Mouse (Mus musculus): Measurements from ENCODE around the gene B3gnt6.
A peak's percentile ranks its signal among the peaks of the same experiment; 100 is the strongest.

Gene B3gnt6

DNA sequence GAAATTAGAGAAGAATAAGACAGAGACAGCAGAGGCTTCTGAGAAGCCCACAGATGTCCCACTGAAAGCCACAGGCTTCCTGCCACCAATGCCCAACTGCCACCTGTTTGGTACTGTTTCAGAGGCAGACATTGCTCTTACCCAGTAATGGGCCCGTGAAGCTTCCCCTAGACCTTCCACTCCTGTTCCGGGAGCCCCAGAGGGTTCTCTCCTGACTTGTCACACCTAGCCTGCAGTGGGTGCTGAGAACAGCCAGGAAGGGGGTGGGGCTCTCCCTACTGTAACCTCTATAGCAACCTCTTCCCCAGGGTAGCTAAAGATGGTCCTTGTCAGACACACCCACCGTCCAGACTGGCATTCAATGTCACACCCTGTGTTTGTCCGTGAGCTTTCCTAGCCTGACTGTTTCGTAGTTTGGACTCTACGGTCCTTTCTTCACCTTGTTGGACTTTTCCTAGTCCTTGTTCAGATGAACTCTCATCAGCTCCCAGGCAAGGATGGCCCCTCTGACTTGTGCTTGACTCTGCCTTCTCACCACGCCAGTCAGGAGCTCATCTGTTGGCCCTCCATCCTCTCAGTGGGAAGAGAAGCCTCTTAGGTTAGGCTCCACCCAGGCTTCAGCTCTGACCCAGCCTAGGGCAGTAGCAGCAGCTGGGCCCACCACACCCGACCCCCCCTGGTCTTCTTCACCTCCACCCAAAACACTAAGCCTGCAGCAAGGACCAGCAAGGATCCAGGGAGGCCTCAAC lies 22.8 kb downstream of the B3gnt6 start:
- DNase-seq, result no peak

DNA sequence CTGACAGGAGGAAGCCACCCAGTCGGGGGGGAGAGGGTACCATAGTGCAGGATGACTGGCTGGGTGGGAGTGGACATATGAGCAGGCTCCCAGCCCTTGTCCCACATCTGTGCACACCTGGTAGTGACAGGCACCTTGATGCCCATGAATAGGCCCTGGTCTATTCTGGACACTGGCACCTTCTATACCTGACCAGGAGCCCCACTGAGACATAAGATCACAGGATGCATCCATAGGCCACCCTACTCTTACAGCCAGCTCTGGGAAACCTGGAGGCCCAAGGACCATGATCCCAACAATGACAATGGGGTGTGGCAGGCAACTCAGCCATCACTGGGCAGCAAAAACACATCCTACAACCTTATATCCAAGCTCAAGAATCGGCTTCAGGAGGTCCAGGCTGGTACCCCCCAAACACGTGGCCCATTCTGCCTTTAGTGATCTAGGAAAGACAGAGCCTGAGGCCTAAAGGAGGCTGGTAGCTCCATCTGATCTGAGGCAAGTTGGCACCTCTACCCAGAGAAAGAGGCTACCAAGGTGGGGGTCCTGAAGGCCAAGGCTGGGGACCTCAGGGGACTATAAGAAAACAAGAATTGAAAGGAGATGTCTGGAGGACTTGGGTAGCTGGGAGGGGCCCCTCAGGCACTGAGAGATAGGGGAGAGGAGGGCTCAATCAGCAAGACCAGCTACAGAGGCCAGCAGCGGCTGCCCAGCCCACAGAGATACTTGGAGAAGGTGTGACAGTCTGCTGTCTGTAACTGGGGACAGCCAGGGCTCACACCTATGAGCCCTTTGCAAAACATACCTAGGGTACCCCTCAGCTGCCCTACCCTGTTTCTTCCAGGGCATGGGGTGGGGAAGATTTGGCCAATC lies 24.2 kb downstream of the B3gnt6 start:
- DNase-seq, result no peak

DNA sequence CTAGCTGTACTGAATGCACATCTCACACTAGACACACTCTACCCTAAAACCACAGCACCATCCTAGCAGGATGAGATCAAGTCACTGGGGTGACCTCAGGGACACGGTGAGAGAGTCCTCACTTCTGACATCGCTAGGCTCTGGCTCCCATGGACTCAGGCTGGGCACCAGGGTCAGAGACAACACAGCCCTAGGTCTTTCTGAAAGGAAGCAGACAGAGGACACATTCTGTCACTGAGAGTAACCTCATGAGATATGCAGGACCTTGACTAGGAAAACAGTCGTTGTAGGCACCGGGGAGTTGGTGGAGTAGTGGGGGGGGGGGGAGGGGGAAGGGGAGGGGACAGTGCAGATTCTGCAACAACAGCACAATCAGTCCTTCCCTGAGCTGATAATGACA lies 25.9 kb downstream of the B3gnt6 start:
- DNase-seq, result no peak

DNA sequence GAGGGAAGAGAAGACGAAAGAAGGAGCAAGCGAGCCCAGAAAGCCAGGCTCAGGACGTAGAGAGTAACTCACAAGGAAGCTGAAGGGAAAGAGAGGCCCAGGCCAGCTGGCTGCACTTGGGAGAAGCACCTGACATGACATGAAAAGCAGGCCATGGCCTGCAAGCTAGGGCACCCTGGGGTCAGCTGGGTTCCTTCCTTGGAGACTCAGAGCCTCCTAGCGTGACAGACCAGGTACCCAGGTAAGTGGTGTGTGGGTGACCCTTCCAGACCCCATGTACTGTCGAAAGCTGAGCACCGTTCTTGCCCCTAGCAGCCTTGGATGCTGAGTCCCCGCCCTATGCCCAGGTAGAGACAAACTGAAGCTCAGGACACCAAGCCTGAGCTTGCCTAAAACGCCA lies 26.6 kb downstream of the B3gnt6 start:
- no peak for DNase-seq

DNA sequence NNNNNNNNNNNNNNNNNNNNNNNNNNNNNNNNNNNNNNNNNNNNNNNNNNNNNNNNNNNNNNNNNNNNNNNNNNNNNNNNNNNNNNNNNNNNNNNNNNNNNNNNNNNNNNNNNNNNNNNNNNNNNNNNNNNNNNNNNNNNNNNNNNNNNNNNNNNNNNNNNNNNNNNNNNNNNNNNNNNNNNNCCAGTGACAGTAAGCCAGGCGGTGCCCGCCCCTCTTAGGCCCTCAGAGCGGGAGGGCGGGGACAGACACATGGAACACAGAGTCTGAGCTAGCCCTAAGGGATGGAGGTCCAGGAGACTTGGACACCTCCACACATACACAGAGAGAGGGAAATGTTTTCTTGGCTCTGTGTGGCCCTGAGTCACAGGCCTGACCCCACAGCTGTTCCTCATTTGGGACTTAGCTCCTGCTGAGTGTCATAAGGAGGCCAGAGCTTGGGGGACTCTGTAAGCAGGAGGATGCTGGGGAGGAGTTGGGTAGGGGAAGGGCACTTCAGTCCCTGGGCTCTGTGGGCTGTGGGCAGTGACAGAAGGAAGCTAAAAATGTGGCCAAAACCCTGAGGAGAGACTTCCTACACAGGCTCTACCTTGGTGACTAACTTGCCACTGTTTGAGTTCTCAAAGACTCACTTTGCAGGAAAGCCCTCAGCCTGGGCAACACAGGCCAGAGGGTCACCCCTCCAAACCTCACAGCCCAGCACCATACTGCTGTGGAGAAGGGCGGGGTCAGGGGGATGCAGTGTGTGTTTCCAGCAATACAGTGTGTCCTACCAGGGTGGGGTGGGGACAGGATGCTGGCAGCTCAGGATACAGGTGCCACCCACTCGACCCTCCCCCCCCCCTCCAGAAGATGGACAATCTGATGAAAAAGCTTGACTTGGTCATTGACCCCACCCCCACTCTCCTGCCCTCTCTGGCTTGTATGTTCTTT lies 27.9 kb downstream of the B3gnt6 start:
- DNase-seq, result no peak

DNA sequence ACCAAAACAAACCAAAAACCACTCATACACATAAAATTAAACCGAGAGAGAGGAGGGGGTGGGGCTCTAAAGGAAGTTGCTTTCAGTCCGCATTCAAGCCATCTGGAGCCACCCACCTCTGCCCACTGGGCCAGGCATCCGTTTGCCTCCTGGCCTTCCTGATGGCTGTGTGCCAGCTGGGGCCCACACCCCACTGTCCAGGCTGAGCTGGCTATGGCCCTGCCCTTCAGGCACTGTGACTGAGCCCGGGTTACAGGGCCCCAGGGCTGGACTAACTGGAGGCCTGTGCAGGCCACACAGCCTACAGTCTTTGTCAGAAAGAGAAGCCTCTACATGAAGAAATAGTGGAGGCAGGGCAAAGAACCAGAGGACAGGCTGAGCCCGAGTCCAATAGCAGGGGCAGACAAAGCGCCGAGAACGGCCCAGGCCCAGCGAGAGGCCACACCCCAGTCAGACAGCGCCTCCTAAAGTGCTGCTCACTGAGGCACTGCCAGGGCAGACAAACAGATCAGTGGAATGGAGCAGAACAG lies 34.2 kb downstream of the B3gnt6 start:
- DNase-seq, result no peak

DNA sequence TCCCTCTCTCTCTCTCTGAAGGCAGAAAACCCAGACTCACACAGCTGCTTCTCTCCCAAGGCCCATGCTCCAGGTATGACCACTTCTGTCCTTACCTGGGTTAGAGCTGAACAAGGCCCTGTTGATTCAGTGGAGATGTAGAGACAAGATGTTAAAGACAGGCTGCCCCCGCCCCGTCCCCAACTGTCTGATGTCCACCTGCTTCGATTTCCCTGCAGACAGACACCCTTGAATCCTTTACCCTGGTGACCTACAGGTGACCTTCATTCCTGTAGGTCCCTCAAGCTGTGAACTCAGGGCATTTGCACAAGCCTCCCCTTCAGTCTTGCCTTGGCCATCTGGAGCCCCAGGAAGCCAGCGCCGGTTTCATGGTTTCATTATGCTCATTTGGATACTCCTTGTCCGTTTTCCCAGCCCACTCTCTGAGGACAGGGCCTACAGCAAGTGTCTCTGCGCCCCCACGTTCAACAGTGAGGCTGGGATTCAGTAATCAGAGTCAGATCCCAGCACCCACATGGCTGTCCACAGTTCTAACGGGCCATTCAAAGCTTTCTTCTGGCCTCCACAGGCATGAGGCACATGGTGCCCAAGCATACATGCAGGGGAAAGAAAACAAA lies 34.8 kb downstream of the B3gnt6 start:
- no peak for DNase-seq

DNA sequence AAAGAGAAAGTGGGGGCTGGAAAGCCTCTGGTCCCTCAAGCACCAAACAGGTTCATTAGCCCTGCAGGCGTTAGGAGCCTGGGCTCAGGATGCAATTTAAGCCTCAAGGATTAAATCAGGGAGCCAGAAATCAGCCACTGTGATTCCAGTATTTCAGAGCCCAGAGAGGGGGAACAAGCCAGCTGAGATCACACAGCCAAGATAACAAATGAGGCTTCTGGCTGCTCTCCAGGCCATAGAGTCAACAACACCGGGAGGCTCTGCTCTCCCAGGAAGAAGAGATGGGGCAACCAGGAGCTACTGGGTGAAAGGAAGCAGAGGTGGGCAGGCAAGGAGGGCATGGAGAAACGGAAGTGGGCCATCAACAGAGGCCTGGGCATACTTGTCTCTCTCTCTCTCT lies 35.6 kb downstream of the B3gnt6 start:
- DNase-seq, result no peak

DNA sequence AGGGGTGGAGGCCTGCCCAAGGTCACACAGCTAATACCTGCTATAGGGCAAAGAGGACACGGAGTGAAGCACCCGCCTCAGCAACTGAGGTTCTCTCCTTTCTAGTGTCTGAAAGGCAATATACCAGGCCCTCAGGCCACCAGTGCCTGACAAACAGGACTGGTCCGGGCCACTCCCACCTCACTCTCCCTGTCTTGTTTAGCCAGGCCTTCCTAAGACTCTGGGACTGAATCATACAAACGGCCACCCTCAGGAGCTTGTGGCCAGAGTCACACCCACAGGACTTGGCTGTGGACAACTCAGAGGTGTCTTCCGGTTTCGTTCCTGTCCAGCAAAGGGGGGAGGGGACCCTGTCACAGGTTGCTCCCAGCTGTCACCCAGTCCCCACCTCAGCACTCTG lies 37.0 kb downstream of the B3gnt6 start:
- DNase-seq, result no peak

DNA sequence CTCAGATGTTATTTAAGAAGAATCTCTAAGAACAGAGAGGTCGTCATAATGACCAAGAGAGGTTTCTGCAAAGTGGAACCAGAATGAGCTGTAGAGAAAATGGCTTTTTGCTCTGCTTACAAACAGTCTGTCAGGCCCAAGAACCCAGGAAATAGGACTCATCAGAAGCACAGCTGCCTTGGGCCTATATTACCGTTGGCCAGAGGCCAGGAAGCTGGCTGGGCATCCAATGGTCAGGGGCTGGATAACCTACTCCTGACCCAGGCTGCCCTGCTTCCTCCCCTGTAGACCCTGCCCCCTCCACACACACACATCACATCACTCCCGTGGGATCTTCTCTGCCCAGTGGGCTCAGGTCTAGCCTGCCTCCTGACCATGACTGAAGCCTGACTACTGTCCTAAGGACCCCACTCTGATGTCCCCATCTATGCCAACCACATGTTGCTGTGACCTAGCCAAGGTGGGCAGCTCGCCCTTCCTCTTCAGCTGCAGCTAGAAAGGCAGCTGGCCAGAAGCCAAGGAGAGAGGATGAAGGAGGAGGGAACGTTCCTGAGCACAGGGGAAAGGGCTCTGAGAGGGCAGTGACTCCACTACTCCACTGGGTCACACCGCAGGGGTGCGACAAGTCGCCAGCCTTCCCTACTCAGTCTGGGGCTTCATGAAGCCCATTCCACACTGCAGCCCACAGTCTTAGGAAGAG lies 39.1 kb downstream of the B3gnt6 start:
- no peak for DNase-seq

DNA sequence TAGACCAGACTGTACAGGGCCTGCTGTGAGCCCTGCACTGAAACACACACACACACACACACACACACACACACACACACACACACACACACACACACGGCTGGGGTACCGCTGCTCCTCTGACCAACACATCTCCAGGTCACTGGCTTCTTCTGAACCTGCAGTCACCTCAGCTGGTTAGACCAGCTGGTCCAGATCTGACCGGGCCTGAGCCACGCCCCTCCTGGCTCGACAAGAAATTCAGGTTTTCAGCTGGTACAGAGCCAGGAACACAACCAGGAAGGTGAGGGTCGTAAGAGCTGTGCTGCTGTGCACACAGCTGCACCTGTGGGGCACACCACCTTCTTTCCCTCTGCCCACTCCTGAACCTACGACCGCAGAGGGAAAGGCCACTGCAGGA lies 40.8 kb downstream of the B3gnt6 start:
- no peak for DNase-seq

DNA sequence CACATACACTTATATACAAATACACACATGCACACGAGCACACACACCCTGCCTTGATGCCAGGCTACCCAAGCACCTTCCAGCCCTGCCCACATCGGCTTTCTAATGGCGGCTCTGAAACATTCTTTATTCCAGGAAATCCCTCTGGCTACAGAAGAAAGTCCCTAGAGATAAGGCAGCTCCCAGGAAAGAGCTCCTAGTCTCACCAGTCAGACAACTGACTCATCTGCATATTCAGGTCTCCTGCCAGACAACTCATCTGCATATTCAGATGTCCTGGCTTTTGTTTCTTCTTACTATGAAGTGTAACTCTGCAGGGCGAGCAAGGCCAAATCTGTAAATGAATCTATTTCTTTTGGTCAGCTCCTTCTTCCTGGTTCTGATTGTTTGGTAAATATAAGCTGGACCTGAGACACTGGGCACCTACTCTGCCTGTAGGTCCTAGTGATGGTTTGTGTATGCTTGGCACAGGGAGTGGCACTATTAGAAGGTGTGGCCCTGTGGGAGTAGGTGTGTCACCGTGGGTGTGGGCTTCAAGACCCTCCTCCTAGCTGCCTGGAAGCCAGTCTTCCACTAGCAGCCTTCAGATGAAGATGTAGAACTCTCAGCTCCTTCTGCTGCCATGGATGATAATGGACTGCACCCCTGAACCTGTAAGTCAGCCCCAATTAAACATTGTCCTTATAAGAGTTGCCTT lies 41.5 kb downstream of the B3gnt6 start:
- no peak for DNase-seq

DNA sequence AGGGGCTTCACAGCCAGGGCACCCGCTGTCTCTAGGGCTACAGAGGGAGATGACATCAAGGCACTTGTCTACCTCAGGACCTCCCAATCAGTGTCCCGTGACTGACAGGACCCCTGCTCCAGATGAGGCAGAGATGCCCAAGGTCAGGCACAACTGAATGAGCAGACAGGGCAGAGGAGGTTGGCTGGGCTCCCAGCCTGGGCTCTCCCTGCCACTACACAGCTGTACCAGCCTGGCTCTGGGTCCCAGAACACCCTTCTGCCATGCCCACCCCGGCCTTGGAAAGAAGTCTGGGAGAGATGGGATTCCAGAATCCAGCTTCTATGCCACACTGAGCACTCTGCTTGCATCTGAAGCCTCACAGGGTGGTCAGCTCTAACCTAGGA lies 43.0 kb downstream of the B3gnt6 start:
- DNase-seq, result no peak

DNA sequence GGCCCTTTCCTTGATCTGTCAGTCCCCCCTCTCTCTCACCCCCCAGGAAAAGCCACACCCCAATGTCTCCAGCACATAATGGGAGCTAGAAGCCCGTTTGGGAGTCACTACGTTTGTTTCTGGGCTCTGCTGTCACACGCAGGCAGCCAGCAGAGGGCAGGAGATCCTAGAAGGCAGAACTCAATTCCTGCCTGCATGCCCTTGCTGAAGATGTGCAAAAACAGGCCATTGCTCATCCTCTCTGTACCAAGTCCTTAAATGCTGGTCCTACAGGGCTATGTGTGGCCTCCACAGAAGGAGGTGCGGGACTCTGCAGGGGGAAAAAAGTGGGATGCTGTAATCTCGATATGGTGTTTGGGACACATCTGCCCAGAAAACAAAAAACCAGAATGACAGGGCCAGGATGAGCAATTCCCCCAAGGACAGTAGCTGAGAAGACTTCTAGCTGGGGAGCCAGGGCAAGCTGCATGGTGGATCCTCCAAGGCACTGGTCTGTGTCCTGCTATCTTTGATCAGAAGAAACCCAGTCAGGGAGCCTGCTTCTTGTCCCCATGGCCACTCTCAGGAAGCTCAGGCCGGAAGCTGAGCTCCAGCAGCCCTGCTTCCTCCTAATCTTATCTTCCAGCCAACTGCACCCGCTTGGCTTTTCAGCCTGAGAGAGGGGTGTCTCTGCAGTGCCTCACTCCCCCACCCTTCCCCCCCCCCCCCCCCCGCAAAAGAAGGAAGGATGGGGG lies 43.6 kb downstream of the B3gnt6 start:
- DNase-seq, result peak; percentile 71

DNA sequence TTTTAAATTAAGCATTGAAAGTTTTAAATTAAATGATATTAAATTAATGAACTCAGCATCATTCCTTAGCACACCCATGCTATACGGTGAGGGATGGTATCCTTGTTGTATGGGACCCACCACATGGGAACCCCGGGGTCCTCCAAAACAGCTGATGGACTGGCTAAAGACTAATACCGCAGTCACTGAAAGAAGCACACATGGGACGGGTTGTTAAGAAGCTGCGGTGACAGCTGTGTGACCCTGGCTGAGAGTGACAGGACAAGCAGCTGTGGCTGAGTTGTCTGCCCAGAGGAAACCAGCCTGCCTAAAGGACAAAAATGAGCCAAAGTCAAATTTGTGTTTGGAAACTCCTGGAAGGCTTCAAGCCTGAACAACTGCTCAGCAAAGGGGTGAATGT lies 45.4 kb downstream of the B3gnt6 start:
- DNase-seq, result no peak

DNA sequence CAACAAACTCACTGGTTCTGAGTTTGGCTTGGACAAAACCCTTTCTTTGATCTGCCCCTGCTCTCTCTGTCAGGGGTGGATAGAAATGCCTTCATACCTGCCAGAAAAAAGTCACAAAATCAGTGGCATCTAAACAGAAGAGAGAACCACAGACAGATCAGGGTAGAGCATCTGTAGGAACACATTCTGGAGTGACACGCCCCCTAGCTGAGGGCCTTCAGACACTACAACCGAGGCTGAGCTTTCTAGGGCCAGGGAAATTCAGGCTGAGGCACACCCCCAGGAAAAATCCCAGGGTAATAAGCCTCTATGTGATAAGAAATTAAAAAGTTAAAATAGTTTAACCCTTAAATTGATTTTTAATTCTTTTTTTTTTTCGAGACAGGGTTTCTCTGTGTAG lies 45.9 kb downstream of the B3gnt6 start:
- no peak for DNase-seq

DNA sequence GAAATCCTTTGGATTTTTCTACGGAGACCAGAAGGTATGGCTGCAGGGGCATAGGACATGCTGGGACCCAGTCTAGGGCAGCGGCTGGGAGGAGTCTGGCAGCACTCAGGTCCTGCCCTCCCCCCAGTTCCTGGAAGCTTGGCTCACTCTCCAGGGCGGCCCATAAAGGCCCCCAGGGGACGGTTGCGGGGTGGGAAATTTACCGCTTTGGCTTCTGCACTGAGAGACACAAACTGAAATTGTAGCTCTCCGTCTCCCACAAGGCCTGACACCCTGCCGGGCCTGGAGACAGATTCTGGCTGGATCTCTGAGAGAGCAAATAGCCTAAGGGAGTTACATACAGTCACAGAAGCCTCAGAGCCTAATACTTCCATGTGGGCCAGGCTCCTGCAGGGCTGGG lies 46.9 kb downstream of the B3gnt6 start:
- no peak for DNase-seq

DNA sequence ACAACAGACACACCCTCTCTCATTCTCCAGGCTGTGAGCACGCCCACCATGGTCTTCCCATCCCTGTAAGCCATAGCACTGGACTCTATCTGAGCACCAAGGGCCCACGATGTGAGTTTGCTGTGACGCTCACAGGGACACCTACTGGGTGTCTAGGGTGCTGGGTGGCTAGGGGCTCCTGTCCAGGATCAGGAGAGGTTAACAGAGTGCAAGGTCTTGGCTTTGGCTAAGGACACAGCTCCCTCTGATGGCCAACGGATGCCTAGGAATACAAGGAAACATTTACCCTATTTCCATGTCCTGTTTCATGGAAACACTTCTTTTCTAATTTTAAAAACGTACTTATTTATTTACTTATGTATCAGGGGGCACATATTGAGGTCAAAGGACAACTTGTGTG lies 48.8 kb downstream of the B3gnt6 start:
- no peak for DNase-seq

DNA sequence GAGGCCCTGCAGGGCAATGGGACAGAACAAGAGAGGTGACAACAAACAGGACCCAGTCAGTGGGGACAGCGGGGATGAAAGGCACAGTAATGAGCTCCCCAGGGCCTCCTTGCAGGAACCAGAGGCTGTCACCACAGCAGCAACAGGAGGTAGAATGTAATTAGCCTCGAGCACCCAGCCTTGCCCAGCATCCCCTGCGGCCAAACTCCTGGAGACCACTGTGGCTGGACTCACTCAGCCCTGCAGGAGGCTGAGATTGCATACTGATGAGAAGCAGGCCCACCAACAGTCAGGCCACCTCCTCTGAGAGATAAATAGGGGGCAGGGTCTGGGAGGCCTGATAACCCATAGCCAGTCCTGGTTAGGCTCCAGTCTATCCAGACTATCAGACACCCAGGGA lies 49.5 kb downstream of the B3gnt6 start:
- no peak for DNase-seq

DNA sequence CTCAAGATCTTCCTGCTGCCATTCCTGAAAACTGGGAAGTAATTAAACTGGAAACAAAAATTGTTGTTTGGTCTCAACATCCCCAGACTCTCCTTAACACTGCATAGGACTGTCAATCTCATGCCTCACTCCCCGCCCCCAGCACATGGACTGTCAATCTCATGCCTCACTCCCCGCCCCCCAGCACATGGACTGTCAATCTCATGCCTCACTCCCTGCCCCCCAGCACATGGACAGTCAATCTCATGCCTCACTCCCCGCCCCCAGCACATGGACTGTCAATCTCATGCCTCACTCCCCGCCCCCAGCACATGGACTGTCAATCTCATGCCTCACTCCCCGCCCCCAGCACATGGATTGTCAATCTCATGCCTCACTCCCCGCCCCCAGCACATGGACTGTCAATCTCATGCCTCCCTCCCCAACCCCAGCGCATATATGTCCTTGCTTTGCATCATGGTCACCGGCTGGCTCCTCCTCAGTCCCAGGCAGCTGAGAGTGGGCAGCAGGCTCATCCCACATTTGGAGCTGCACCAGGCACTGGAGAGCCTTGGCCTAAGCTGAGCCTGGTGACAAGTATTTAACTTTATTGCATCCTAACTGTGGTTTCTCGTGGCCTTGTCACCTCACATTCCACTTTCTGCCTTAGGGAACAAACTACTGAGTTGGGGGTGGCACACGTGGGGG lies 50.4 kb downstream of the B3gnt6 start:
- no peak for DNase-seq
